Mouse (Mus musculus): ENCODE results near the gene Mtmr12. TPM values are rescaled to one million over a fixed set of nuclear protein-coding genes. Genes with fewer than 3 reads are reported as not detected.

The Mtmr12 gene
- total and polyA plus RNA-seq, 2 experiments, result 3.4 to 6.5 TPM

GRCm38 (mm10) chr15:12224239-12224638 lies 19.4 kb downstream of the Mtmr12 start:
- WGBS, result 98% methylated on average over 2 of the region's 2 CpGs
- no peaks in the 10 kb centered on the region for H3K27me3 ChIP-seq (ENCODE audit: control insufficient read depth, insufficient read depth, low read length)
- H3K36me3 ChIP-seq (ENCODE audit: control insufficient read depth, insufficient read depth, low read length), result no peaks in the 10 kb centered on the region
- DNase-seq (ENCODE audit: extremely low read depth, low read depth, low spot score), result no peak
- TF ChIP-seq POLR2A (IDR thresholded peaks at IDR 0.05; ENCODE audit: extremely low read depth, insufficient read depth, low read length), result no peak
- TF ChIP-seq CTCF (IDR thresholded peaks at IDR 0.05; ENCODE audit: low read depth, low read length), result no peak
- peaks cover 20% of the 10 kb centered on the region for H3K4me1 ChIP-seq (ENCODE audit: control insufficient read depth, insufficient read depth, low read length)
- no peak overlapping the region for H3K4me3 ChIP-seq (ENCODE audit: insufficient read depth, low read depth, low read length)
- H3K9ac ChIP-seq (ENCODE audit: low read depth, low read length), result no peak overlapping the region
- no peak overlapping the region for H3K27ac ChIP-seq (replicated peaks; ENCODE audit: insufficient read depth, low read depth, low read length)
- H3K79me2 ChIP-seq (ENCODE audit: control insufficient read depth, insufficient read depth, low read length), result peaks cover 46% of the 10 kb centered on the region

DNA sequence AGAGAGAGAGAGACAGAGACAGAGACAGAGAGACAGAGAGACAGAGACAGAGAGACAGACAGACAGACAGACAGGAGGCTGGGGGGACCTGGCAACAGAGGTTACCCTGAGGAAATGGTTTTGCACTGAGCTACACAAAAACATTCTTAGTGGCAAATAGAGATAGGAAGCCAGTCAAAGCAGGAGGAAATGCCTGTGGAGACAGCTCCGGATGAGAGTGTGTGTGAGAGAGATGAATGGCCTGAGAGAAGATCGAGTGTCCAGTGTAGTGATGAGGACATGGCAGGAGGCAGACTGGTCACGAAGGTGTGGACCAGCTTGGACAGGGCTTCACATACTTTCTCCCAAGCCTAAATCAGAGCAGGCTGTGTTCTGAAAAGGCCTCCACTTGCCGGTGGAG lies 20.2 kb downstream of the Mtmr12 start:
- H3K4me1 ChIP-seq (ENCODE audit: control insufficient read depth, insufficient read depth, low read length), result peaks cover 21% of the 10 kb centered on the region
- H3K9ac ChIP-seq (ENCODE audit: low read depth, low read length), result no peak overlapping the region
- no peak for DNase-seq (ENCODE audit: extremely low read depth, low read depth, low spot score)
- 81% methylated on average over 4 of the region's 4 CpGs for WGBS
- H3K36me3 ChIP-seq (ENCODE audit: control insufficient read depth, insufficient read depth, low read length), result no peaks in the 10 kb centered on the region
- peaks cover 41% of the 10 kb centered on the region for H3K79me2 ChIP-seq (ENCODE audit: control insufficient read depth, insufficient read depth, low read length)
- H3K4me3 ChIP-seq (ENCODE audit: insufficient read depth, low read depth, low read length), result no peak overlapping the region
- TF ChIP-seq POLR2A (IDR thresholded peaks at IDR 0.05; ENCODE audit: extremely low read depth, insufficient read depth, low read length) (no peak), CTCF (IDR thresholded peaks at IDR 0.05; ENCODE audit: low read depth, low read length) (no peak)
- H3K27ac ChIP-seq (replicated peaks; ENCODE audit: insufficient read depth, low read depth, low read length), result no peak overlapping the region
- no peaks in the 10 kb centered on the region for H3K27me3 ChIP-seq (ENCODE audit: control insufficient read depth, insufficient read depth, low read length)

DNA sequence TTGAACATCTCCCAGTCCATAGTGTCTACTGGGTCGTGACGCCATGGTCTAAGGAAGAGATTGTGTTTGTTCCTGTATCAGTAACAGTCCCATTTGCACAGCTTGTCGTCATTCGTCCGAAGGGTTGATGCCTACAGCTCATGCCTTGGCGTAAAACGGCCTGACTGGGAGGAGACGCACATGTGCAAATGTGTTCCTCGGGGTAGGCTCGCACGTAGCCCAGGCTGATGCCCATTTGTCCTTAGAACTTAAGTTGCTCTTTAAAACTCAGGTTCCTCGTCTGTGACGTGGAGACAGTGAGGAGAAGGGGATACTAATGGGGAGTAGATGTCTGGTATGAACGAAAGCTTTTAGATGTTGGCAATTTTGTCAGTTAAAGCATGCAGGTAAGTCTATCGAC lies 22.1 kb downstream of the Mtmr12 start:
- WGBS, result 80% methylated on average over 15 of the region's 15 CpGs
- Histone ChIP-seq H3K9ac (ENCODE audit: low read depth, low read length) (no peak overlapping the region), H3K4me1 (ENCODE audit: control insufficient read depth, insufficient read depth, low read length) (peaks cover 19% of the 10 kb centered on the region), H3K27ac (replicated peaks; ENCODE audit: insufficient read depth, low read depth, low read length) (no peak overlapping the region), H3K27me3 (ENCODE audit: control insufficient read depth, insufficient read depth, low read length) (no peaks in the 10 kb centered on the region), H3K36me3 (ENCODE audit: control insufficient read depth, insufficient read depth, low read length) (no peaks in the 10 kb centered on the region), H3K79me2 (ENCODE audit: control insufficient read depth, insufficient read depth, low read length) (peaks cover 29% of the 10 kb centered on the region), H3K4me3 (ENCODE audit: insufficient read depth, low read depth, low read length) (no peak overlapping the region)
- DNase-seq (ENCODE audit: extremely low read depth, low read depth, low spot score), result no peak
- TF ChIP-seq CTCF (IDR thresholded peaks at IDR 0.05; ENCODE audit: low read depth, low read length), result no peak
- no peak for TF ChIP-seq POLR2A (IDR thresholded peaks at IDR 0.05; ENCODE audit: extremely low read depth, insufficient read depth, low read length)

DNA sequence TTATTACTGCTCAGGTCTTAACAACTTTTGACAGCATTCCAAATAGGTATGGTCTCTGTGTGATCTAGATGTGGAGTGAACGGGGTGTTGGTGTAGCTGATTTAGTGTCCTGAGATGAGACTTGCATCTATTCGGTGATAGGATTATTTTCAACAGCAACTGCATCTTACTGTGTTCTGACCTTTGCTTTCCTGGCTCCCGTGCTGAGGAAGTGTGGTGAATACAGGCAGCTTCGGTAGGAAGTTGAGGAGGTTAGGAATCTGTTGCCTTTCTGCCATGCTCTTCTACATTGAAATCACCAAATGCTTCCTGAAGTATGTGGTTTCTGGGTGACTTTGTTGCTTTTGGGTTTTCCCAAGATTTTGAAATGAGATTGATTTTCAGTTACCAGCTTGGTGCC lies 22.5 kb downstream of the Mtmr12 start:
- Histone ChIP-seq H3K9ac (ENCODE audit: low read depth, low read length) (no peak overlapping the region), H3K36me3 (ENCODE audit: control insufficient read depth, insufficient read depth, low read length) (no peaks in the 10 kb centered on the region), H3K79me2 (ENCODE audit: control insufficient read depth, insufficient read depth, low read length) (peaks cover 31% of the 10 kb centered on the region), H3K27me3 (ENCODE audit: control insufficient read depth, insufficient read depth, low read length) (no peaks in the 10 kb centered on the region), H3K4me3 (ENCODE audit: insufficient read depth, low read depth, low read length) (no peak overlapping the region), H3K4me1 (ENCODE audit: control insufficient read depth, insufficient read depth, low read length) (peaks cover 18% of the 10 kb centered on the region), H3K27ac (replicated peaks; ENCODE audit: insufficient read depth, low read depth, low read length) (no peak overlapping the region)
- no peak for TF ChIP-seq CTCF (IDR thresholded peaks at IDR 0.05; ENCODE audit: low read depth, low read length)
- TF ChIP-seq POLR2A (IDR thresholded peaks at IDR 0.05; ENCODE audit: extremely low read depth, insufficient read depth, low read length), result no peak
- 12% methylated on average over 4 of the region's 4 CpGs for WGBS
- no peak for DNase-seq (ENCODE audit: extremely low read depth, low read depth, low spot score)

GRCm38 (mm10) chr15:12229603-12230242 lies 24.9 kb downstream of the Mtmr12 start:
- H3K27ac ChIP-seq (replicated peaks; ENCODE audit: insufficient read depth, low read depth, low read length), result no peak overlapping the region
- TF ChIP-seq POLR2A (IDR thresholded peaks at IDR 0.05; ENCODE audit: extremely low read depth, insufficient read depth, low read length), result no peak
- no peak for TF ChIP-seq CTCF (IDR thresholded peaks at IDR 0.05; ENCODE audit: low read depth, low read length)
- H3K27me3 ChIP-seq (ENCODE audit: control insufficient read depth, insufficient read depth, low read length), result no peaks in the 10 kb centered on the region
- WGBS, result 41% methylated on average over 10 of the region's 10 CpGs
- H3K36me3 ChIP-seq (ENCODE audit: control insufficient read depth, insufficient read depth, low read length), result peaks cover 9% of the 10 kb centered on the region
- no peak for DNase-seq (ENCODE audit: extremely low read depth, low read depth, low spot score)
- peaks cover 16% of the 10 kb centered on the region for H3K4me1 ChIP-seq (ENCODE audit: control insufficient read depth, insufficient read depth, low read length)
- no peak overlapping the region for H3K9ac ChIP-seq (ENCODE audit: low read depth, low read length)
- H3K4me3 ChIP-seq (ENCODE audit: insufficient read depth, low read depth, low read length), result no peak overlapping the region
- peaks cover 23% of the 10 kb centered on the region; the same call in 1 of the 2 replicates for H3K79me2 ChIP-seq (ENCODE audit: control insufficient read depth, insufficient read depth, low read length)

DNA sequence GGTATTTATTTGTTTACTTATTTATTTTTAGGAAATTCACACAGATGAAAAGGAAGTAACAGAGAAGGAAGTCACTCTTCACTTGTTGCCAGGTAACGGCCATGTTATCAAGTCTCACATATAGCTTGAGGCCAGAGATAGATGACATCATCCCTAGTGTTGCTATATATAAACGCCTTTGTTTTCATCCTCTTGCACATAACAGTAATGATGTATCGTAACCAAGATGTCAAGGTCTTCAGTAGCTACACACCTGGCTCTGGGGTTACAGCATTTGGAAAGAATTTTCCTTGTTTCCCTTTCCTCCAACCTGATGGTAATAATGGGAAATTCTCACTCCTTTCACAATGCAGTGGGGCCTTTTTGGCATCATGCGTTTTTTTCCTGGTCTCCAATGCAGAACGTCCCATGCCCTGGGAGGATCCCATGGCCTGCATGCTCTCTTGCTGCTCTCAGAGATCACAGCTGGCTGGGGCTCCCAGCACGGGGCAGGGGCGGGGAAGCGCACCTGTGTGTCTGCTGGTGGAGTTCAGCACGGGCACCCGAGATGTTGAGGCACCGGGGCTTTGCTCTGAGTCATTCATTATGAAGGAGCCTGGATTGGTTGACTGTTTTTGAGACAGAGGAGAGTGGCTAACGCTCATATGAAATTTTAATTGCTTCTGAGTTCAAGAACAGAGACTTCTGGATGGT lies 25.6 kb downstream of the Mtmr12 start:
- Histone ChIP-seq H3K27ac (replicated peaks; ENCODE audit: insufficient read depth, low read depth, low read length) (no peak overlapping the region), H3K9ac (ENCODE audit: low read depth, low read length) (no peak overlapping the region)
- 66% methylated on average over 12 of the region's 12 CpGs for WGBS

More for the DNA sequence above, 25.6 kb downstream of the Mtmr12 start:
- TF ChIP-seq CTCF (IDR thresholded peaks at IDR 0.05; ENCODE audit: low read depth, low read length) (no peak), POLR2A (IDR thresholded peaks at IDR 0.05; ENCODE audit: extremely low read depth, insufficient read depth, low read length) (no peak)
- no peaks in the 10 kb centered on the region for H3K27me3 ChIP-seq (ENCODE audit: control insufficient read depth, insufficient read depth, low read length)
- peaks cover 9% of the 10 kb centered on the region for H3K36me3 ChIP-seq (ENCODE audit: control insufficient read depth, insufficient read depth, low read length)
- no peak for DNase-seq (ENCODE audit: extremely low read depth, low read depth, low spot score)
- peaks cover 20% of the 10 kb centered on the region; the same call in 1 of the 2 replicates for H3K79me2 ChIP-seq (ENCODE audit: control insufficient read depth, insufficient read depth, low read length)
- H3K4me1 ChIP-seq (ENCODE audit: control insufficient read depth, insufficient read depth, low read length), result peaks cover 14% of the 10 kb centered on the region
- no peak overlapping the region for H3K4me3 ChIP-seq (ENCODE audit: insufficient read depth, low read depth, low read length)

Data from liver, adult 2 months (tissue).